Mouse (Mus musculus) right cerebral cortex, postnatal 4 days (tissue): ENCODE results near the gene Arhgap17.

Experiments used
- DNase-seq: peaks from one replicate; pipeline ENCODE4 v3.0.0-alpha.2; 2022

The Arhgap17 gene

DNA sequence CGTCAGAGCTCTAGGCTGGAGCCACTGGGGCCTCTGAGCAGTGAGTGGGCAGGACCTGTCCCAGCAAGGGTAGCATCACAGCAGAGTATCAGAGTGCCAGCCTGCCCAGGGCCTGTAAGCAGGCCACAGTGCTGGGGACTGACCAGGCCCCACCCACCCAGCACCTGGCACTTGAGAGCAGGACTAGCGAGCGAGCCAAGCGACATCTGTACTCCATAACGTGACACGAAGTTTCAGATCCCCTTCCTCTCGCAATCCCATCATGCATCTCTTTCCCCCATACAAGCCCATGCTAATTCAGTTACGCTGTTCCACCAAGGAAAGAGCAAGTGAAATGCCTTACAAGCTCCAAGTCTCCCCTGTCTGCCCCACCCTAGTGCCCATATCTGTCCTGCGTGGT is 39.2 kb downstream of the Arhgap17 start:
- DNase-seq: no peak

DNA sequence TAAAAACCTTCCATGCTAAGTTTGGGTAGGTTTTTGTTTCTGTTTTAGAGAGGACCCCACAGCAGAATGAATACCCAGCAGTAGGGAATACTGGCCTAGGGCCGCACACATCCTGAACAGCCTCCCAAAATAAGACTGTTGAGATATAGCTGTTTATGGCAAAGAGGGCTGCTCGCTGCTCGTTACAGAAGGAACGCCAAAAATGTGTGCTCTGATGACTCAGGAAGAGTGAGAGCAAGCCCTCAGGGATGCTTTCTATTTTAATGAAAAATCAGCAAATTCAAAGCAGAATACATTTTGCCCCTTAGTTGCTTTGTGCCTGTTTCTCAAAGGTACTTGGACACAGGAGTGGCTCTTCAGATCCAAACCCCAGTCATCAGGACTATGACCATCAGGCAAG is 41.8 kb downstream of the Arhgap17 start:
- no peak for DNase-seq

DNA sequence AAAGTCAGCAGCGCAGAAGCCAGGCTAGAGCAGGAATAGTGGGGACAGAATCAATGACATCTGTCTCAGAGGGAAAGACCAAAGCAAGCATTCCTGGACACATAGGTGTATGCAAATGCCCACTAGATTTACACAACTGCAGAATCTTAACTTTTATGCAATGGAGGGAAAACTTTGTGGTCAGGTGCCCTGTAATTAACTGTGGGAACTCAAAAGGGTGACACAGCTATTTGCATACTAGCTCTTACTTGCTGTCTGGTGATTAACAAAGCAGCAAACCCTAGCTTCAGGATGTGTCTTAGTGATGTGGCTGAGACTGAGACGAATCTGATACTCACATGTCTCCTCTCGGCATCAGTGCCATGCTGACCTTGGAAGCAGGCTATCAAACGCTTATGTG is 42.8 kb downstream of the Arhgap17 start:
- no peak for DNase-seq

DNA sequence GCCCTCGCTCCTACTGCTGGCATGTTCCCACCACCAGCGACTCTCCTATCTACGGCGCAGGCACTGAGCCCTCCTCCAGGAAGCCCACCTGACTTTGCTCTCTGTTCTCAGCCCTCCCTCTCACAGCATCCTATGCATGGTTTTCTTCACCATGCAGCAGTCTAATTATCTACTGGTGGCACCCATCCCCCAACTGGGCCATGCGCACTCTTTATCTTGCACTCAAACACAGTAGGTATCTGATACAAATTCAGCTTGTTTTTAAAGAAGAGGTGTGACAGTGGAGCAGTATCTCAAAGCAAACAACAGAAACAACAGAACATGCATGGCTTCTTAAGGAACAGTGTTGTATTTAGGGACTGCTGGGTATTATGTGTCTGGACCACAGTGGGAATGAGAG is 43.7 kb downstream of the Arhgap17 start:
- DNase-seq: no peak

DNA sequence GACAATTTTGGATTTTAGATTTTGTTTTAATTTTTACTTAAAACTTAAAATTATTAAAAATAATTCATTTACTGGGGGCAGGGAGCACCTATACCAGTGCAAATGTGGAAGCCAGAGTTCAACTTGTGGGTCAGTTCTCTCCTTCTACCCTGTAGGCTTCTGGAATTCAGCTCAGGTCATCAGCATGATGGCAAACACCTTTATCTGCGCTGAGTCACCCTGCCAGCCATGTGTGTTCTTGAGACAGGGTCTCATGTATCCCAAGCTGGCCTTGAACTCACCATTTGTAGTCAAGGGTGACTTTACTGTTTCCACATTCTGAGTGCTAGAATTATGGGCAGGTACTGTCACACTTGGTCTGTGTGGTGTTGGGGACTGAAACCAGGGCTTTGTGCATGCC is 45.6 kb downstream of the Arhgap17 start:
- DNase-seq: no peak

DNA sequence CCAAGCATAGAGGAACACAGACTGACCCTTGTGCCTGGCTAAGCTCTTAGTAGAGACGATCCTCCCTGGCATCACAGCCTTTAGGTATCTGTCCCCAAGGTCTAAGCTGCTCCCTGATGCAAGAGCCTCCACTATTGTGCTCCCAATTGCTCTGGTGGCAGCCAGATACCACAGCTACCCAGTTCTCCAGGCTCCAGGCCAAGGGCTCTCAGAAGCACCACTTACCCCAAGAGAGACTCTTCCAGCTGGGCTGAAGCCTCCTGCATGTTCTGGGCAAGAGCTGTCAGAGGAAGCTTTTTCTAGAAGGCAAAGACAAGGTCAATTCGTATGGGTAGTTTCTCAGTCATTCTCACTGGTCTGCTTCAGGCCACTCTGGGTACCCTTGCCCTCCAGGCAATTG is 46.3 kb downstream of the Arhgap17 start:
- no peak for DNase-seq

GRCm38 (mm10) chr7:123322452-123323121 is 47.1 kb downstream of the Arhgap17 start:
- no peak for DNase-seq

- DNase-seq: no peak
Observed at GRCm38 (mm10) chr7:123312738-123313137, 57.0 kb downstream of the Arhgap17 start.

DNA sequence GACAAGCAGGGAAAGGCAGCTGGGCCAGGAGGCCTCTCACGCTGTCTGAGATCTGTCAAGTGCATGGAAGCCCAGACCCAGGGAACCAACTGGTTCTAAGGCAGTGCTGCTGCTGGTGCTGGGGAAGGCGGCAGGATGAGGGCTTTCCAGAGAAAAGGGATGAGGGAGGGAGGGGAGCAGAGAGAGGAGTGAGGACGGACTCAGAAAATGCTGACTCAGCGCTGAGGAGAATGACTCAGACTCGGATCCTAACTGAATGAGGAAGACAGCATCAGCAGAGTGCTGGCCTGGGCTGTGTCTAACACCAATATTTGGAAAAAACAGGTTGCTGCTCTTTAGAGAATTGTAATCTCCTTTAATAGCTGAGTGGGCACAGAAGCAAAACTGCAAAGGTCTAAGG is 57.9 kb downstream of the Arhgap17 start:
- no peak for DNase-seq

DNA sequence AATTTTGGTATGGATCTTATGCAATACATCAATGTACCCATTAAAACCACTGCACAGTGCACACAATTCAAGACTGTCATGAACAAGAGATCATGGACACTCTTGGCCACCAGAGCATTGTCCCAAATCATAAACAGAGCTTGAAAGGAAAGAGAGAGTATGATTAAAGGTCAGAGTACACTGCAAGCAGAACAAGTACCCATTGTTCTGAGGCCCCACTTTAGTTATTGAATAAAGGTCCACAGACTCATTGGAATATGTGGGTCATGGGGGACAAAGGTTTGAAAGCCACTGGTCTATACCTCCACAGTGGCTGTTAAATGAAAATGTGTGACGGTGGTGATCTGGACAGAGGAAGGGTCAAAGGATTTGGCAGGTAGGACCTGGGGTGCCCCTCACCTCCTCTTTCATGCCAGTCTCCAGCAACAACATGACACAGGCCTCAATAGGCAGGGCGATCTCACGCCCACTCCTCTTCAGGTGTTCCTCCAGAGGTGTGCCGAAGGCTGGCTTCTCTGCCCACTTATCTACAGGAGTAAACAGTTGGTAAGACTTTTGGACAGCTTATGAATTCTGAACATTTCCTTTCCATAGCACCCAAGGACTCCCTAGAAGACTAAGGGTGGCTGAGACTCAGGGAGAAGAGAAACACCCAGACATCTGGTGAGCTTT is 61.7 kb downstream of the Arhgap17 start:
- no peak for DNase-seq

DNA sequence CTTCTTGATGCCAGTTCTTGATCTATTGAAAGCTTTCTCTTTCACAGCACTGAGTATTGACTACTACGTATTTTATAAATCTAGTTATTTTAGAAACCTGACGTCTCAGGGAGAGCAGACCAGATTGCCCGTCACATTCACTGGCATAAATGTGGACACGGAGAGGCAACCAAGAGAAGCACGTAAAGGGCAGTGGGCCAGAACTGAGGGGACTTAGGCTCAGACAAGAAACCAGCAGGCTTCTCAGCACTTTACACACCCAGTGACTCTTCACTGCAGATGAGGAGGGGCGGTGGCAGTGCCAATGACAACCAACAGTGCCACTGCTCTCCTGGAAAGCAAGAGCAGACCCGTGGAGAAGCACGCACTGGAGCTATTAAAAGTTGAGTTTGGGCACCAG is 62.5 kb downstream of the Arhgap17 start:
- DNase-seq: no peak

- no peak for DNase-seq
Observed at GRCm38 (mm10) chr7:123305397-123305796, 64.3 kb downstream of the Arhgap17 start.

- no peak for DNase-seq
Observed at GRCm38 (mm10) chr7:123300258-123300657, 69.5 kb downstream of the Arhgap17 start.

GRCm38 (mm10) chr7:123298225-123298624 is 71.5 kb downstream of the Arhgap17 start:
- DNase-seq: no peak

DNA sequence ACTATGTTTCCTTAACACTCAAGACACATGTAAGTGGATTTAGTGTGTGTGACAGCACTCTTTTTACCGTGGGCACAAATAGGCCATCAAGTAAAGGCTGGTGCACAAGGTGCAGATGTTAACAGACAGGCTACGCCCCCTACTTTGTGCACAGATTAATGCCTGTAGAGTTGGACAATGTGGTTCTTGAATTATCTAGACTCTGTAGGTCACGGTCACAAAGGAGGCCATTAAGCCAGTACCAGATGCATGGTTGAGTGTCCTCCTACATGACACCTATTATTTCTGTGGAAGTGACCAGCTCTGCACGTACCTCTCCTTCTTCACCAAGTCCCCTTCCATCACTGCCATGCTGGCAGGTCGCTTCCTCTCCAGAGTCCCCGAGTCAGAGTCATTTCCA is 73.6 kb downstream of the Arhgap17 start:
- no peak for DNase-seq

- no peak for DNase-seq
Observed at GRCm38 (mm10) chr7:123295423-123295822, 74.3 kb downstream of the Arhgap17 start.

GRCm38 (mm10) chr7:123293898-123294297 is 75.8 kb downstream of the Arhgap17 start:
- DNase-seq: no peak

DNA sequence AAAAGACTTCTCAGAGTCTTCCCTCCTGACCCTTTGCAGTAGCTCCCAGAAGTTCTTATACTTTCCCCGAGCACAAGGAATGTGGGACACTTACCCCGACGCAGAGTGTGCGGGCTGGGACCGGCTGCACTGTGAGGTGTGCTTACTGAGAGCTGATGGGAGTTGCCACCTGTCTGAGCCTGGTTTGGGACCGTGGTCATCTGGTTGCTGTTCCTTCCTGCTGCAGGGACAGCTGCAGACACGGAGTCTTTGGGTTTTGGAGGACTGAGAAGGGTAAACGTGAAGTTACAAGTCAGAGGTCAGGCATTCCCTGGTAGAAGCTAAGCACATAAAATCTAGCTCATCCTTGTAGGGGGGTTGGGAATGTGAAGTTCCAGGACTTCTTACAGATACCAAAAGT is 77.8 kb downstream of the Arhgap17 start:
- DNase-seq: no peak

- no peak for DNase-seq
Observed at GRCm38 (mm10) chr7:123289176-123289575, 80.5 kb downstream of the Arhgap17 start.

GRCm38 (mm10) chr7:123287903-123288302 is 81.8 kb downstream of the Arhgap17 start:
- DNase-seq: no peak

DNA sequence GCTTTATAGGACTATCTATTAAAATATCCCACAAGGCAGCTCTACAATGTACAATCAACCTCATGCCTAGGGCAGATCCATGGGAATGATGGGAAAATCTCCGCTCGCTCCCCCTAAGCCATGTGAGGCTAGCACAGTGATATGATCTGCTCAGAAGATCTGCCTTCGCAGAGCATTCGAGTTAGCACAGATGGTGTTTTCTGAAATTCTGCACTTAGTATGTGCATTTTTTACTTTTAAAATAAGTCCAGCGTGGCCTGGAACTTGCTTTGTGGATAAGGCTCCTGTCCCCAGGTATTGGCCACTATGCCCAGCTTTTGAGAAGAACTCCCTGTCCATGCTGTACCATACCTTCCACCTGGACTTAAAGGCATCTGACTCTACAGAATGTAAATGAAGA is 83.8 kb downstream of the Arhgap17 start:
- DNase-seq: no peak

DNA sequence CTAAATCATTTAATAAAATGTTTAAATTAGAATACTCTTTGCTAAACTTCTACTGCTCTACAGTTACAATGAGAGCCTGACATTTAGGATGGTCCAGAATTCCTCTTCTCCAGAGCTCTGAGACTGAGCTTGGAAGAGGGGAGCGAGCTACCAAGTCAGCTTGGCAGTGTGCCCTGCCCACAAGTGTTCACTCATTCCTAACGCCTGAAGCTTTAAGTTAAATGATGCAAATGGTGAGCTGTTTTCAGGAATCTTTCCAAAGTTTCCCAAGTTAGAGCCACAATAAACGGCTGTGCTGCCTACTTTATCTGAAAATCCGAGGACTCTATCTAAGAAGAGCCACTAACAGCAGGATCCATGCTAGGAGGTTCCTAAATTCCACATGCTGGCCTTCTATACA is 85.9 kb downstream of the Arhgap17 start:
- DNase-seq: peak; percentile 39

- DNase-seq: no peak
Observed at GRCm38 (mm10) chr7:123279797-123280196, 89.9 kb downstream of the Arhgap17 start.

DNA sequence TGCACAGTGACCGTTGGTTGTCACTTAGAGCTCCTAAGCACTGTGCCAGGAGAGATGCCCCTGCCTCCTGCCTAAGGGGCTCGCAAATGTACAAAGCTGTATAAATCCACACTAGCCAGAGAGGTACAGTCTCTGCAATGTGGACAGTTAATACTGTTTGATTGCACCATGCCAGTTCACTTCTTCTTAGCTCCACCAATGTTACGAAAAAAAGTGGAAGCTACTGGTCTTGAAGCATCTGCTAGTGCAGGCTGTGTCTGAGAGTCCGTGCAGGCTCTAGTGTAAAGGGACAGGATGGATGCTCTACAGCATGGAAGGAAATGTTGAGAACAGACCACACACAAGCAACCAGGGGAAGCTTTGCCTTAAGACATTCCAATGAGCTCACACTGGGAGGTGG is 93.1 kb downstream of the Arhgap17 start:
- no peak for DNase-seq

DNA sequence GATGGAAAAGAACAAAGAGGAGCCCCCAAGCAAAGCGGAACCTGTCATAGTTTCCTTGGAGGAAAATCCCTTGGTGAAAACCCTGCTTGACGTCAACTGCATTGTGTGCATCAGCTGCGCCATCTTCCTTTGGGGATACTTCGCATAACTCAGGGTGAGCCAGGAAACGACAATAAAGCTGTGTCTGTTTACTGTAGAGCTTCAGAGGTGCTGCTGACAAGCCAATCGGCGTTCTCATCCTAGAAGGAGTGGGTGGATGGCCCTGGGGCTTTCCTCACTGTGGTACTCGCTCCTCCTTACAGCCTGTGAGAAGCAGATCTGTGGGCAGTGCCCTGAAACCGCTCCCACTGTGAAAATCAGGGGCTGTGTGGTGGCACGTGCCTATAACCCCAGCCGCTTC is 96.7 kb downstream of the Arhgap17 start:
- no peak for DNase-seq
